Mouse (Mus musculus) midbrain, postnatal 0 days (tissue): Measurements from ENCODE around the gene Lrrc8e. TPM values are rescaled to one million over a fixed set of nuclear protein-coding genes. Genes with fewer than 3 reads are reported as not detected.

Source experiments
- ATAC-seq: fragments of 200-750 bp; cut with Nextera tagmentation; 2 replicates; pipeline ENCODE4 v1.8.0; 2017; ENCODE audit warnings: moderate number of reproducible peaks, mild to moderate bottlenecking, moderate TSS enrichment, moderate library complexity; ENCODE audit not compliant: low FRiP score
- DNase-seq: peaks from one replicate; pipeline ENCODE4 v3.0.0-alpha.2; 2015; ENCODE audit warnings: low spot score
- H3K27ac ChIP-seq: fragments of 300-500 bp; sonication (generic); 2 replicates; pipeline ENCODE4 v1.5.1; 2014; ENCODE audit warnings: low read depth, mild to moderate bottlenecking, low read length, mixed read lengths
- H3K27me3 ChIP-seq: fragments of 300-500 bp; sonication (generic); 2 replicates; pipeline ENCODE4 v1.6.1; 2014; ENCODE audit warnings: low read length, control low read depth, mixed read lengths; ENCODE audit not compliant: insufficient read depth
- H3K36me3 ChIP-seq: fragments of 300-500 bp; sonication (generic); 2 replicates; pipeline ENCODE4 v1.6.1; 2014; ENCODE audit warnings: low read length, control low read depth, mixed read lengths; ENCODE audit not compliant: insufficient read depth
- H3K4me1 ChIP-seq: fragments of 300-500 bp; sonication (generic); 2 replicates; pipeline ENCODE4 v1.6.1; 2014; ENCODE audit warnings: mild to moderate bottlenecking, control low read depth, antibody characterized with exemption, low read length, mixed read lengths; ENCODE audit not compliant: insufficient read depth
- H3K4me2 ChIP-seq: fragments of 300-500 bp; sonication (generic); 2 replicates; pipeline ENCODE4 v1.6.1; 2014; ENCODE audit warnings: low read depth, mild to moderate bottlenecking, low read length, mixed read lengths; ENCODE audit not compliant: poor library complexity, severe bottlenecking
- H3K4me3 ChIP-seq: fragments of 300-500 bp; sonication (generic); 2 replicates; pipeline ENCODE4 v1.5.1; 2014; ENCODE audit warnings: low read depth, mild to moderate bottlenecking, low read length, moderate library complexity
- H3K9ac ChIP-seq: fragments of 300-500 bp; sonication (generic); replicated peaks from 2 replicates; pipeline ENCODE4 v1.6.1; 2014; ENCODE audit warnings: mild to moderate bottlenecking, low read length, moderate library complexity, mixed read lengths; ENCODE audit not compliant: poor library complexity, severe bottlenecking
- H3K9me3 ChIP-seq: fragments of 300-500 bp; sonication (generic); 2 replicates; pipeline ENCODE4 v1.6.1; 2016; ENCODE audit warnings: low read length, control low read depth
- CTCF ChIP-seq: IDR thresholded peaks from 2 replicates; pipeline ENCODE4 v1.5.1; 2016; ENCODE audit warnings: antibody characterized with exemption, mild to moderate bottlenecking
- WGBS: fragments of 180-500 bp; shearing (Covaris S2); extraction: QIAGEN DNeasy Blood & Tissue Kit; methylation state at CpG from one replicate; pipeline ENCODE4 v1.1.7; 2014; 5-methylcytosine and 5-hydroxymethylcytosine counted together
- polyA plus RNA-seq: library from polyadenylated mRNA; unstranded; fragments of >200 nt; fragmentation: Nextera tagmentation; extraction: Ambion mirVana; gene quantifications from 2 replicates; pipeline ENCODE4 v1.2.1, GENCODE M21; 2015
- total RNA-seq: library from RNA; depleted of rRNA; stranded (reverse); fragments of >200 nt; gene quantifications from 2 replicates; pipeline ENCODE4 v1.2.3, GENCODE M21; 2014

The Lrrc8e gene
- total and polyA plus RNA-seq, 2 experiments from 2014 or later: 0.12 TPM; not detected in 1

DNA sequence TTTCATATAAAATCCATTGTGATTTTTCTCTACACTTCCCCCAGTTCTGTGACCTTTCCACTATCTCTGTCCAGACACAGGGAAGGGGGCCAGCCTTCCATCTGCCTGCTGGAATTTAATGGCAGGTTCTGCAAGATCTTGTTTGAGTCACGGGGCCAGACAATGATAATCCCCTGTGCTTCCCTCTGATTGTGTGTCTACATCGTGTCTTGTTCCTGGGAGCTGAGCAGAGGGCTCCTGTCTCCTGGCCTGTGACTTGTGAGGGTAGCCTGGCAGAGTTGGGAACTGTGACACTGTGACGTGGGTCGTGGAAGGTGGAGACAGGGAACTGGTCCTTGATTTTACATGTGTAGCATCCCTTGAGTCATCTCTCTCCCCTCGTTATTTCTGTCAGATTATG is 3.2 kb downstream of the Lrrc8e start:
- TF ChIP-seq CTCF: no peak
- ATAC-seq: no peak
- Histone ChIP-seq H3K36me3 (no peaks in the 10 kb centered on the region), H3K9me3 (no peaks in the 10 kb centered on the region), H3K4me3 (no peak overlapping the region), H3K4me1 (no peaks in the 10 kb centered on the region), H3K4me2 (no peak overlapping the region), H3K27ac (no peak overlapping the region), H3K27me3 (peaks cover 7% of the 10 kb centered on the region), H3K9ac (no peak overlapping the region)
- DNase-seq: no peak
- WGBS: 57% methylated on average over 5 of the region's 5 CpGs

DNA sequence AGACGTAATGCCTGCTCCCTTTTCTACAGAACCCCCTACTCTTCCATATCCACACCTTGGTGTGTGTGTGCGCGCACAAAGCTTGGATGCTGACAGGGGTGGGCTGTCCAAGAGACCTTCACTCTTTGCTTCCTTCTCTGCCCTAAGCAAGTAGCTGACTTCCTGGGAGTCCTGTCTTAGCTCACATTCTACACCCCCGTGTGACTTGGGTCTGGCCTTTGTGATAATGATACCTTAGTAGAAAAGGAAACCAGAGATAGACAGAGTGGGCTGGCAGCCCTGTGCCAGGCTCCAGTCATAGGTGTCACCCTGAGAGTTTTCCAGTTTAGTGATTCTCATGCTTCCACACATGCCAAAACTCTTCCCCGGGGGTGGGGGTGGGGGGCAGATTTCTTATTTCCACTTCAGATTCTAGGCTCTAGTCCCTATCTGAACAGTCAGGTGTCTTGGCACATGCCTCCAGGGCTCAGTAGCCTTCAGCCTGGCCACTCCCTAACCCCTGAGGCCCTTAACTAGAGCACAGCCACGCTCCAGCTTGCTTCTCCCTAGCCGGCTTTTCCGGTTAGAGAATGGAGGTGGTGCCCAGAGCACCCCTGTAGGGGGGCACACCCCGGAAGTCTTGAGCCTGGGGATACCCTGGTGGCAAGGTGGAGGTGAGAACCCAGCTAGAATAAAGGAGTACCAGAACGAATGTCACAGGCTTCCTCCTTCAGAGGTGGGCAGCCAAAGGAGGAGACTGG is 4.2 kb downstream of the Lrrc8e start:
- H3K27me3 ChIP-seq: peaks cover 7% of the 10 kb centered on the region
- TF ChIP-seq CTCF: no peak
- H3K4me2 ChIP-seq: no peak overlapping the region
- DNase-seq (no peak), ATAC-seq (no peak)
- H3K4me1 ChIP-seq: no peaks in the 10 kb centered on the region
- H3K27ac ChIP-seq: no peak overlapping the region
- 63% methylated on average over 10 of the region's 10 CpGs for WGBS
- no peak overlapping the region for H3K4me3 ChIP-seq
- no peak overlapping the region for H3K9ac ChIP-seq
- no peaks in the 10 kb centered on the region for H3K36me3 ChIP-seq
- no peaks in the 10 kb centered on the region for H3K9me3 ChIP-seq

DNA sequence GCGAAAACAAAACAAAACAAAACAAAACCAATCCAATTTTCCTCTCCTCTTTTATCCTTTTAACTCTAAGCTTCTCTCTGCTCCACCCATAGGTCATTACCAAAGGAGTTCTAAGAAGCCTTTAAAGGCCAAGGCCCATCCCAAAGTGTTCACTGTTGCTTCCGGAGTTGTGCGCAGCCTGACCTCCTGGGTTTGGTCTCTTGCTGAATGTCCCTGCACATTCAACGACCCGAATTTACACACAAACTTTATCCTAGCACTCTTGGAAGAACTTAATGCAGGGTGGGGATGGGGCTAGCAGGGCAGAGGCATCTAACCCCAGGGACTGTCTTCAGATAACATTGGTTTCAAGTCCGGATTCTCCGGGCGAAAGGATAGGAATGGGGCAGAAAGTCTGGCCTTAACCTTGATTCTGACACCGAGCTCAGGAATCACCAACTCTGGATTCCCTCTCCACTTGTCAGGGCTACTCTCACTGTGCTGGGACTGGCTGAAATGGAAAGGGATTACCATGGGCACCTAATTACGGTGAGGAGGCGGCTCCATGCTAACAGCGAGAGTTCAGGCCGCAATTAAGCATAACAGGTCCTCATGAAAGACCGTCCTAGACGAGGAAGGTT is 11.3 kb downstream of the Lrrc8e start:
- TF ChIP-seq CTCF: no peak
- Histone ChIP-seq H3K4me1 (peaks cover 8% of the 10 kb centered on the region), H3K27me3 (no peaks in the 10 kb centered on the region), H3K9ac (peak overlapping the region; percentile 59), H3K36me3 (peaks cover 9% of the 10 kb centered on the region; the same call in 1 of the 2 replicates), H3K9me3 (no peaks in the 10 kb centered on the region), H3K27ac (peak overlapping the region; percentile 89), H3K4me2 (peak overlapping the region; percentile 67), H3K4me3 (peak overlapping the region; percentile 82)
- ATAC-seq (peak; percentile 35; the same call in 1 of the 2 replicates), DNase-seq (no peak)
- 13% methylated on average over 15 of the region's 15 CpGs for WGBS

DNA sequence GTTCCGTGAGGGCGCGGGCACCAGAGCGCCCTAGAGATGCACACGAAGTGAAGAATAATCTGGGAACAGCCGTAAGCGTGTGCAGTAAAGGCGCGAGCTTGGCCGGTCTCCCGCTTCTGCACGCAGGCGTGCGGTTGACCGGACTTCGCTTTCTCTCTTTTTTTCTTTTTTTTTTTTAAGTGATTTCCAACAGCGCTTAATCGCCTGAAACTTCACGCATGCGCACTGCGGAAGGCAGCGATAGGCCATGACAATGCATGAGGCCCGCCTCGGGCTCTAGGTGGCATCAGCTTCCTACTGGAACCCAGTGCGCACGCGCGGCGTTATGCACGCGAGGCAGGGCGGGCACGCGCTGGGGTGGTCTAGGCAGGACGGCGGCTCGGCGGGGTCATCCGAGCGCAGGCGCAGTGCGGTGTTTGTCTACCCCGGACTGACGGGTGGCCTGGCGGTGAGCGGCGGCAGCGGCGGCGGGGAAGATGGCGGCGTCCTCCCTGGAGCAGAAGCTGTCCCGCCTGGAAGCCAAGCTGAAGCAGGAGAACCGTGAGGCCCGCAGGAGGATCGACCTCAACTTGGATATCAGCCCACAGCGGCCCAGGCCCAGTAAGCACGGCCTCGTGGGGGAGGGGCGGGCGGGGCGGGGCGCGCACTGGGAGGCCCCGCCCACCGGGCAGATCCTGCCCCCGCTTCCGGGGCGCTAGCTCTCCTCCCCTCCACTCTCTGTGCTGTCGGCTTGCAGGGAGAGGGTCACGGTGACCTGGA is 12.0 kb downstream of the Lrrc8e start, which contains the start of the genes Map2k7 and Gm49320:
Map2k7 (plus strand) TSS at position 307 of the 759 bp plus-strand sequence.
Gm49320 (plus strand) TSS at position 432 of the 759 bp plus-strand sequence.
- peaks cover 8% of the 10 kb centered on the region for H3K4me1 ChIP-seq
- H3K4me3 ChIP-seq: peak within 1 kb of the TSS; percentile 82
- peak within 1 kb of the TSS; percentile 85 for H3K4me2 ChIP-seq
- TF ChIP-seq CTCF: peak; percentile 74
- H3K9ac ChIP-seq: peak within 1 kb of the TSS; percentile 79
- DNase-seq: peak; percentile 100
- H3K27ac ChIP-seq: peak within 1 kb of the TSS; percentile 89
- H3K9me3 ChIP-seq: no peaks in the 10 kb centered on the region
- WGBS: under 1% methylated on average over 62 of the region's 71 CpGs
- no peaks in the 10 kb centered on the region for H3K27me3 ChIP-seq
- H3K36me3 ChIP-seq: peaks cover 16% of the 10 kb centered on the region
- ATAC-seq: peak; percentile 96

DNA sequence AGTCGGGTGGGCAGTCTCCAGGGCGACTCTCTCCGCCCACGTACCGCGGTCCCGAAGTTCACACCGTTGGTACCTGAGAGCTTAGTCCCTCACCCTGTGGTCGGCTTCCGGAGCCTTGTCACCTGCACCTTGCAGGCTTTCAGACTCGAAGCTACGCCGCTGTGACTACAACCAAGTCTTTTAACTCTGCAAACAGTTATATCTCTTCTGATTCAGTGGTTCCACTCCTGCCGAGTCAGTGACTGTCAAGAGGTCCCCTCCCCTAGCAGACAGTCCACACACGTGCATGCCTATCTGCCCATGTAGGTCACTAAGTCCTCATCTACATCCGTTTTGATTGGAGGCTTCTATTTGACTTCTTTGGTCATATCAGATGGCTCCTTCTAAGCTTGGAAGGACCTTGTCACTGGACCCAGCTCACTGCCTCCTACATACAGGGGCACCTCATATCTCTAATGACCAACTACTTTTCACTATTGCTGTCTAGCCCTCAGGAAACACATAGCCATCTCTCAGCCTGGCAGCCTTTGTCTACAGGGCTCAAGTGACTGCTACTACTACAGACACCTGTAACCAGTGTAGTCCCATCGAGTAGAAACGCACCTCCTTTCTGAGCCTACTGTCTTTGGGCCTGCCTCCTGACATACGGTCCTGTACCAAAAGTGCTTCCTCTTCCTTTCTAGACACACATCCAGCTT is 12.7 kb downstream of the Lrrc8e start:
- H3K27me3 ChIP-seq: no peaks in the 10 kb centered on the region
- 13% methylated on average over 19 of the region's 19 CpGs for WGBS
- H3K4me2 ChIP-seq: peak overlapping the region; percentile 85
- peaks cover 23% of the 10 kb centered on the region for H3K36me3 ChIP-seq
- peaks cover 8% of the 10 kb centered on the region for H3K4me1 ChIP-seq
- H3K27ac ChIP-seq: peak overlapping the region; percentile 89
- no peak for TF ChIP-seq CTCF
- H3K4me3 ChIP-seq: peak overlapping the region; percentile 82
- H3K9ac ChIP-seq: peak overlapping the region; percentile 79
- no peaks in the 10 kb centered on the region for H3K9me3 ChIP-seq
- DNase-seq (no peak), ATAC-seq (peak; percentile 32)
